Mouse (Mus musculus): ENCODE results near the gene Snrnp25. TPM values are rescaled to one million over a fixed set of nuclear protein-coding genes. Genes with fewer than 3 reads are reported as not detected.
A peak's percentile ranks its signal among the peaks of the same experiment; 100 is the strongest.

Snrnp25 gene
- total and polyA plus RNA-seq, 3 experiments: 130 to 158 TPM; not detected in 1

DNA sequence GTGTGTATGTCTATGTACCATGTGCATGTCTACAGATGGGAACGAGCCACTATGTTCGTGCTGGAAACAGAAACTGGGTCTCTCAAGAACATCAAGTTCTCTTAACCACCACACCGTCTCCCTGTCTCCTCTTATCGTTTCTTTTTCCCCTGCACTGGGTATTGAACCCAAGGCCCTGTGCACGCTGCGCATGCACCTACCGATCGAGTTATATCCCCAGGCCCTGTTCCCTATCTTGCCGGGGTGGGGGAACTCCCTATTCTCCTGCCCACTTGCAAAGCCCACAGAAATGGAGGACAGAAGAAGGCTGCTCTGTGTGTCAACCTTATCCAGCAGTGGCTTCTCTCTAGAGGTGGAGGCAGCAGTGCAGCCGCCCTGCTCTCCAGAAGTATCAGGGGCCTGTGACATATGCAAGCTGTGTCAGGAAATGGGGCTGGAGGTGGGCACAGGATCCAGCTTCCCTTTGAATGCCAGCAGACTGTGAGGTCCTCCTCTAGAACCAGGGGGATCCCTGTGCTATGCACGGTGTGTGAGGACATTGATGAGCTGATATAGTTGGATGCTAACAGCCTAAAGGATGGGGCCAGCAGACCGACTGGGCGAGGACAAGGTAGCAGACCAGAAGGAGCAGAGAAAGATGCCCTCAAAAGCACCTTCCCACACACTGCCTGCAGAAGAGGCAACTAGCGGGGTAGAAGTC lies 6.8 kb upstream of the Snrnp25 start (continued):
- TF ChIP-seq EP300 (IDR thresholded peaks at IDR 0.05; ENCODE audit: low read depth in 1 of 2, low read length in 2 of 2): 0 out of 4 replicates have a peak, but pooled peaks of 1 of the 2 experiments have one; percentile 6
- peak; percentile 66 for TF ChIP-seq NRF1 (IDR thresholded peaks at IDR 0.05; ENCODE audit: insufficient read depth, low read depth, low read length, poor library complexity, severe bottlenecking)
- TF ChIP-seq ZMIZ1 (IDR thresholded peaks at IDR 0.05; ENCODE audit: low read depth, low read length): no peak

DNA sequence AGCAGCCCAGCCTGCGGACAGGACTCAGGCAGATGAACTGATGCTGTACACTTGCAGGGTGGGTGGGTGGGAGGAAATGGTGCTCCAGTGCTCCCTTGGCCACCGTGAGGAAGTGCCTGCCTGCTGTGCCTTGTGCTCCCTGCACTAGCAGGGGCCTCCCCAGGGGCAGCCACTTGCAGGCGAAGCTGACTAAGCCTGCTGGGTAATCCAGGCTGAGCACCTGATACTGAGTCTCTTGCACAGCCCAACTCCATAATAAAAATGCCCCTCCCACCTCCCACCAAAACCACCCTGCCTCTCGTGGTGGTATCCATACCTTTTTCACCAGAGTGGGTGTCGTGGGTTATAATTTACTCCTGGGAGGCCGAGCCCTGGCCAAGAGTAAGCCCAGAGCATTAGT lies 6.0 kb upstream of the Snrnp25 start:
- Histone ChIP-seq H3K4me1 (ENCODE audit: control insufficient read depth in 1 of 2, insufficient read depth in 2 of 2, low read length in 2 of 2) (peaks cover 28 to 46% of the 10 kb centered on the region in 2 experiments), H3K4me3 (ENCODE audit: control insufficient read depth in 1 of 2, insufficient read depth in 1 of 2, low read depth in 2 of 2, low read length in 2 of 2) (peak overlapping the region; percentile 57 to 77), H3K9me3 (replicated peaks; ENCODE audit: insufficient read depth, low read length) (no peaks in the 10 kb centered on the region), H3K9ac (ENCODE audit: control insufficient read depth, low read depth, low read length, poor library complexity, severe bottlenecking) (peak overlapping the region; percentile 57), H3K27me3 (ENCODE audit: control insufficient read depth in 1 of 2, insufficient read depth in 2 of 2, low read length in 2 of 2) (no peaks in the 10 kb centered on the region), H3K27ac (ENCODE audit: control insufficient read depth, low read depth, low read length) (peak overlapping the region; percentile 88), H3K79me2 (ENCODE audit: control insufficient read depth, insufficient read depth, low read length, poor library complexity) (peaks cover 24% of the 10 kb centered on the region), H3K36me3 (ENCODE audit: control insufficient read depth in 1 of 2, insufficient read depth in 2 of 2, low read length in 2 of 2) (peaks cover 0 to 33% of the 10 kb centered on the region in 2 experiments; a peak in 3 of 4 replicates)
- TF ChIP-seq CHD1 (IDR thresholded peaks at IDR 0.05; ENCODE audit: low read depth, low read length) (no peak), USF2 (IDR thresholded peaks at IDR 0.05; ENCODE audit: borderline replicate concordance in 1 of 2, insufficient read depth in 1 of 2, low read depth in 1 of 2, low read length in 2 of 2) (no peak), ELF1 (IDR thresholded peaks at IDR 0.05; ENCODE audit: low read depth, low read length) (no peak), KAT2A (conservative IDR thresholded peaks at IDR 0.05; ENCODE audit: low read depth, low read length) (no peak), TBP (IDR thresholded peaks at IDR 0.05; ENCODE audit: low read depth, low read length) (0 out of 2 replicates have a peak, but pooled peaks have one; percentile 7), TCF12 (IDR thresholded peaks at IDR 0.05; ENCODE audit: low read depth, low read length) (0 out of 2 replicates have a peak, but pooled peaks have one; percentile 2), POLR2A (IDR thresholded peaks at IDR 0.05; ENCODE audit: control insufficient read depth in 1 of 2, insufficient read depth in 1 of 2, low read depth in 1 of 2, low read length in 2 of 2, poor library complexity in 1 of 2) (peak in 1 of 2 experiments; percentile 44; a peak in 1 of 4 replicates), GATA1 (IDR thresholded peaks at IDR 0.05; ENCODE audit: low read depth, low read length) (no peak), E2F4 (IDR thresholded peaks at IDR 0.05; ENCODE audit: borderline replicate concordance, low read depth, low read length) (no peak), MAX (IDR thresholded peaks at IDR 0.05; ENCODE audit: low read length) (no peak), UBTF (IDR thresholded peaks at IDR 0.05; ENCODE audit: borderline replicate concordance, insufficient read depth, low read depth, low read length) (no peak), MAFK (IDR thresholded peaks at IDR 0.05; ENCODE audit: borderline replicate concordance, low read depth, low read length) (no peak), NELFE (IDR thresholded peaks at IDR 0.05; ENCODE audit: low read depth, low read length) (no peak; the same call in 1 of the 2 replicates)
- DNase-seq (ENCODE audit: low read depth, low spot score): peak; percentile 71
